Mouse (Mus musculus) brain, embryonic 18.5 days (tissue): ENCODE data around the gene Klk1b1.
"Not testable (repeated sequence)": the region's sequence is repeated elsewhere in the genome, so short reads cannot be mapped to it uniquely, and the experiment has no call there.

Source experiments
- DNase-seq: peaks from one replicate; pipeline ENCODE4 v3.0.0-alpha.2; 2012; ENCODE audit warnings: low read depth, low spot score

Gene Klk1b1

GRCm38 (mm10) chr7:44004847-44005246 is 38.3 kb downstream of the Klk1b1 start:
- DNase-seq, result no peak

DNA sequence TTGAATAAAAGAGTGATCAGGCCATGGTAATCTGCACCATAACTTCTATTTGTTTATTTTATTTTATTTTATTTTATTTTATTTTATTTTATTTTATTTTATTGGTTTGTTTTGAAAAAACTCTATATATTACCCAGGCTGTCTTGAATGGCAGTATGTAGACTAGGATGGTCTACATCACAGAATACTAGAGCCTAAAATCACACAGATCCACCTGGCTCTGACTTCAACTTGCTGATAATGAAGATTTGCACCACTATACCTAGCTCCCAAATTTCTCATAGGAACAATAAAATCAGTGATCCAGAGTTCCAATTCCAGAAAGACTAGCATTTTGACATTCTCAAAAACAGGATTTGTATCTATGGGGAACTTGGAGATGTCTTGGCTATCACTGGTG is 45.3 kb downstream of the Klk1b1 start, which contains the start of gene Klk1b26:
TSS of gene Klk1b26 (plus strand) at position 301 of the 400 bp plus-strand sequence.
- not testable (repeated sequence) for DNase-seq

DNA sequence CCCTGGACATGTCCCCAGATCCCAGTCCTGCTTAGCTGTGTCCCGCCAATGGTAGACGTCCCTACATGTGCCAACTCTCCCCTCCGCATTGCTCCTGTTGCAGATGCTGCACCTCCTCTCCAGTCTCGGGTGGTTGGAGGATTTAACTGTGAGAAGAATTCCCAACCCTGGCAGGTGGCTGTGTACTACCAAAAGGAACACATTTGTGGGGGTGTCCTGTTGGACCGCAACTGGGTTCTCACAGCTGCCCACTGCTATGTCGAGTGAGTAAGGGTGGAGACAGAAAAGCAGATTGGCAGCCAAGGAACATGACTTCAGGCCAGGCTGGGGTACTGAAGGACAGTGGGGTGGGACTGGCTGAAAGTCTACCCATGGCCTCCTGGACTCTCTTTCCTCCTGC is 48.1 kb downstream of the Klk1b1 start:
- not testable (repeated sequence) for DNase-seq

GRCm38 (mm10) chr7:44015071-44015470 is 48.5 kb downstream of the Klk1b1 start:
- DNase-seq, result no peak
